Mouse (Mus musculus): ENCODE results near the gene Pid1.

DNA sequence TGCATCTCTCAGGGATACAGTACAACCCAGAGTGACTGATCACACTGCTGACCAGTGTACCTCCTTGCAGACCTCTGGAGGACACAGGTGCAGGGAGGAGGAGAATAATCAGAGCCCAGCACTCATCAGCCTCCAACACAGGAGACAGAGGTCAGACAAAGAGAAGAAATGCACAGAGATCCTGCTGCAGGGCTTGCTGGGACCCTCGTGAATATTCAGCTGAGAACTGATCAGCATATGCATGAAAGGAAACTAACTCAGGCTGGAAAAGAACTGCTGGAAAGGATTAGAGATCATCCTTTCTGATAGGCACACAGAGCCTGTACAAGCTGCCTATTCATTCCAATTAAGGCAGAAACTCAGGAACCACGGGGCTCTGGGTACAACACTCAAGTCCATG, 186.9 kb downstream of the Pid1 start:
- TF ChIP-seq POLR2A (IDR thresholded peaks at IDR 0.05; ENCODE audit: borderline replicate concordance, extremely low read depth, low read depth, low read length) (no peak), CTCF (IDR thresholded peaks at IDR 0.05; ENCODE audit: insufficient read depth, low read length) (no peak)

Data from lung, adult 2 months (tissue).